In genomic region chrX:36825032-36825431, GRCm38 (mm10) we compare ENCODE assay signal across 18 mouse cellular contexts. TPM values are rescaled to one million over a fixed set of nuclear protein-coding genes. Genes with fewer than 3 reads are reported as not detected.
DNase-seq lines count a peak whose midpoint lies in the region; ATAC-seq and TF ChIP-seq lines count a peak whose summit lies in the region.
"Had no signal": no experiment of that assay in that cellular context is flagged by ENCODE, and none has a peak within 500 bp of the region (broad histone marks: within the 10 kb centered on the region; RNA-seq: fewer than 3 reads in every experiment).

No protein-coding gene starts in this region.

- H3K4me1 ChIP-seq in liver, postnatal 0 days (ENCODE audit: insufficient read depth): no peaks in the 10 kb centered on the region
- no peaks in the 10 kb centered on the region for H3K4me1 ChIP-seq in liver, embryonic 12.5 days
- no peaks in the 10 kb centered on the region for H3K4me1 ChIP-seq in stomach, embryonic 16.5 days (ENCODE audit: control insufficient read depth, insufficient read depth, low read length)
- H3K4me1 ChIP-seq: embryonic facial prominence, embryonic 12.5 days; forebrain, embryonic 13.5 days; hindbrain, embryonic 10.5 days had no signal

- peak overlapping the region; percentile 51; the same call in 1 of the 2 replicates for H3K27ac ChIP-seq in liver, postnatal 0 days (ENCODE audit: low read depth)
- H3K27ac ChIP-seq in liver, embryonic 12.5 days: no peak overlapping the region
- no peak overlapping the region for H3K27ac ChIP-seq in stomach, embryonic 16.5 days (ENCODE audit: low read length)
- H3K27ac ChIP-seq: embryonic facial prominence, embryonic 12.5 days; forebrain, embryonic 13.5 days; hindbrain, embryonic 10.5 days had no signal

- no peak for ATAC-seq in liver, postnatal 0 days
- ATAC-seq in liver, embryonic 12.5 days: no peak
- 0 out of 2 replicates have a peak, but pooled peaks have one; percentile 16 for ATAC-seq in stomach, embryonic 16.5 days (ENCODE audit: insufficient read depth, low FRiP score)
- ATAC-seq: activated CD4-positive, CD25-positive, alpha-beta regulatory T cell, adult 4 months; CD4-positive, CD25-positive, alpha-beta regulatory T cell, adult 4 months; forebrain, embryonic 13.5 days had no signal

- H3K36me3 ChIP-seq in liver, postnatal 0 days (replicated peaks; ENCODE audit: insufficient read depth, low read length): no peaks in the 10 kb centered on the region
- H3K36me3 ChIP-seq in liver, embryonic 12.5 days: no peaks in the 10 kb centered on the region
- no peaks in the 10 kb centered on the region for H3K36me3 ChIP-seq in stomach, embryonic 16.5 days (ENCODE audit: control insufficient read depth, insufficient read depth, low read length)
- H3K36me3 ChIP-seq: embryonic facial prominence, embryonic 12.5 days; hindbrain, embryonic 10.5 days had no signal

- H3K4me2 ChIP-seq in liver, postnatal 0 days (ENCODE audit: low read depth, low read length): no peak overlapping the region
- no peak overlapping the region for H3K4me2 ChIP-seq in liver, embryonic 12.5 days
- H3K4me2 ChIP-seq in stomach, embryonic 16.5 days (ENCODE audit: low read depth, low read length): no peak overlapping the region
- H3K4me2 ChIP-seq: embryonic facial prominence, embryonic 12.5 days; forebrain, embryonic 13.5 days had no signal

- no peak for TF ChIP-seq CTCF in liver, postnatal 0 days (IDR thresholded peaks at IDR 0.05; ENCODE audit: low read depth)

- peak; percentile 45 for DNase-seq in adrenal gland, postnatal 14 days
- DNase-seq in adrenal gland, postnatal 4 days (ENCODE audit: low spot score in 2 of 2): no peak
- DNase-seq in liver, postnatal 0 days: no peak
- DNase-seq in kidney, postnatal 10 days: peak; percentile 72
- no peak for DNase-seq in embryo, embryonic 9.5 days (ENCODE audit: extremely low spot score)
- no peak for DNase-seq in right cerebral cortex, adult 2 months (ENCODE audit: low spot score in 2 of 2)
- DNase-seq: cerebellum, adult 9-10 months; gastrocnemius, postnatal 25 days; right cerebral cortex, adult 18-20 months; thymus, adult 2 months had no signal

- no peak for TF ChIP-seq EP300 in liver, postnatal 0 days (IDR thresholded peaks at IDR 0.05; ENCODE audit: low read depth)

- H3K9ac ChIP-seq in liver, postnatal 0 days (replicated peaks): no peak overlapping the region
- no peak overlapping the region for H3K9ac ChIP-seq in liver, embryonic 12.5 days
- no peak overlapping the region for H3K9ac ChIP-seq in stomach, embryonic 16.5 days (ENCODE audit: low read length)
- H3K9ac ChIP-seq: embryonic facial prominence, embryonic 12.5 days; forebrain, embryonic 13.5 days had no signal

- no peak overlapping the region for H3K4me3 ChIP-seq in liver, postnatal 0 days (ENCODE audit: low read depth, low read length)
- H3K4me3 ChIP-seq in liver, embryonic 12.5 days: no peak overlapping the region
- no peak overlapping the region for H3K4me3 ChIP-seq in stomach, embryonic 16.5 days (replicated peaks; ENCODE audit: low read length)
- H3K4me3 ChIP-seq: embryonic facial prominence, embryonic 12.5 days; erythroblast, embryonic 14.5 days; forebrain, embryonic 13.5 days; hindbrain, embryonic 10.5 days had no signal

- no peaks in the 10 kb centered on the region for H3K27me3 ChIP-seq in liver, postnatal 0 days (ENCODE audit: insufficient read depth, low read length)
- H3K27me3 ChIP-seq in liver, embryonic 12.5 days (replicated peaks): no peaks in the 10 kb centered on the region
- no peaks in the 10 kb centered on the region for H3K27me3 ChIP-seq in stomach, embryonic 16.5 days (ENCODE audit: control insufficient read depth, insufficient read depth, low read length)
- H3K27me3 ChIP-seq: embryonic facial prominence, embryonic 12.5 days; forebrain, embryonic 13.5 days had no signal

- H3K9me3 ChIP-seq in liver, postnatal 0 days (ENCODE audit: low read length): no peaks in the 10 kb centered on the region
- H3K9me3 ChIP-seq in liver, embryonic 12.5 days (replicated peaks): no peaks in the 10 kb centered on the region
- H3K9me3 ChIP-seq in stomach, embryonic 16.5 days (replicated peaks; ENCODE audit: control insufficient read depth, low read length): no peaks in the 10 kb centered on the region
- H3K9me3 ChIP-seq: embryonic facial prominence, embryonic 12.5 days; forebrain, embryonic 13.5 days; hindbrain, embryonic 10.5 days had no signal

- 48% methylated on average over 2 of the region's 2 CpGs for WGBS in liver, postnatal 0 days (ENCODE audit: insufficient replicate concordance)
- 40% methylated on average over 2 of the region's 2 CpGs for WGBS in liver, embryonic 12.5 days (ENCODE audit: insufficient replicate concordance)
- WGBS in stomach, embryonic 16.5 days: 56% methylated on average over 2 of the region's 2 CpGs

RNA-seq across cellular contexts. Expression of gene Slc25a5, which starts 29.6 kb away (rescaled TPM):
- total RNA-seq in adrenal gland, postnatal 14 days (2021): 588 and 637 TPM in 2 replicates
- total RNA-seq in adrenal gland, postnatal 4 days (2021): 100 to 1,000 TPM; 427 to 429 TPM
- 703 and 719 TPM in 2 replicates for polyA plus RNA-seq in liver, postnatal 0 days (2015; fragmentation: Nextera tagmentation; extraction: Ambion mirVana)
- 641 and 655 TPM in 2 replicates for polyA plus RNA-seq in liver, embryonic 12.5 days (2016; fragmentation: Nextera tagmentation; extraction: Ambion mirVana)
- 691 and 733 TPM in 2 replicates for polyA plus RNA-seq in stomach, embryonic 16.5 days (2015; fragmentation: Nextera tagmentation; extraction: Ambion mirVana)

RNA-seq across cellular contexts. Expression of gene Ube2a, which starts 48.7 kb away (rescaled TPM):
- total RNA-seq in adrenal gland, postnatal 14 days (2021): 62.5 and 64.4 TPM in 2 replicates
- total RNA-seq in adrenal gland, postnatal 4 days (2021): 10 to 100 TPM; 47.9 to 52.3 TPM
- 92.5 and 94.9 TPM in 2 replicates for polyA plus RNA-seq in liver, postnatal 0 days (2015; fragmentation: Nextera tagmentation; extraction: Ambion mirVana)
- 88.0 and 89.9 TPM in 2 replicates for polyA plus RNA-seq in liver, embryonic 12.5 days (2016; fragmentation: Nextera tagmentation; extraction: Ambion mirVana)
- polyA plus RNA-seq in stomach, embryonic 16.5 days (2015; fragmentation: Nextera tagmentation; extraction: Ambion mirVana): 105 and 107 TPM in 2 replicates

RNA-seq across cellular contexts. Expression of gene C330007P06Rik, which starts 48.9 kb away (rescaled TPM):
- 47.0 and 51.0 TPM in 2 replicates for total RNA-seq in adrenal gland, postnatal 14 days (2021)
- 10 to 100 TPM; 39.2 to 41.0 TPM for total RNA-seq in adrenal gland, postnatal 4 days (2021)
- polyA plus RNA-seq in liver, postnatal 0 days (2015; fragmentation: Nextera tagmentation; extraction: Ambion mirVana): 9.2 TPM in 2 replicates
- polyA plus RNA-seq in liver, embryonic 12.5 days (2016; fragmentation: Nextera tagmentation; extraction: Ambion mirVana): 18.5 and 22.2 TPM in 2 replicates
- 30.3 and 31.3 TPM in 2 replicates for polyA plus RNA-seq in stomach, embryonic 16.5 days (2015; fragmentation: Nextera tagmentation; extraction: Ambion mirVana)

Comparison
In these comparisons a context has a peak if more than half of its experiments do, and no peak if none do; other contexts are left out.
1. DNase-seq: peak in adrenal gland, postnatal 14 days (single experiment) and kidney, postnatal 10 days (single experiment); none in adrenal gland, postnatal 4 days (0 of 2), liver, postnatal 0 days (single experiment), embryo, embryonic 9.5 days (single experiment) and right cerebral cortex, adult 2 months (0 of 2).